Mouse (Mus musculus) heart, embryonic 13.5 days (tissue): ENCODE measurements around the gene Glipr2. TPM values are rescaled to one million over a fixed set of nuclear protein-coding genes. Genes with fewer than 3 reads are reported as not detected.
A peak's percentile ranks its signal among the peaks of the same experiment; 100 is the strongest.

Experiments
- ATAC-seq: fragments of 200-750 bp; cut with Nextera tagmentation; 2 replicates; pipeline ENCODE4 v1.8.0; 2017; ENCODE audit warnings: moderate TSS enrichment; ENCODE audit not compliant: insufficient number of reproducible peaks, low FRiP score, low TSS enrichment; ENCODE audit errors: extremely low read depth
- H3K27ac ChIP-seq: fragments of 300-500 bp; sonication (generic); replicated peaks from 2 replicates; pipeline ENCODE4 v1.5.1; 2015; ENCODE audit warnings: moderate library complexity, mild to moderate bottlenecking, inconsistent platforms
- H3K27me3 ChIP-seq: fragments of 300-500 bp; sonication (generic); replicated peaks from 2 replicates; pipeline ENCODE4 v1.6.1; 2015; ENCODE audit warnings: mild to moderate bottlenecking, inconsistent platforms
- H3K36me3 ChIP-seq: fragments of 300-500 bp; sonication (generic); 2 replicates; pipeline ENCODE4 v1.6.1; 2015; ENCODE audit warnings: mild to moderate bottlenecking, inconsistent platforms
- H3K4me1 ChIP-seq: fragments of 300-500 bp; sonication (generic); 2 replicates; pipeline ENCODE4 v1.6.1; 2015; ENCODE audit warnings: inconsistent platforms
- H3K4me2 ChIP-seq: fragments of 300-500 bp; sonication (generic); 2 replicates; pipeline ENCODE4 v1.6.1; 2015; ENCODE audit warnings: inconsistent platforms, mild to moderate bottlenecking, moderate library complexity
- H3K4me3 ChIP-seq: fragments of 300-500 bp; sonication (generic); 2 replicates; pipeline ENCODE4 v1.5.1; 2015; ENCODE audit warnings: moderate library complexity, mild to moderate bottlenecking, inconsistent platforms
- H3K9ac ChIP-seq: fragments of 300-500 bp; sonication (generic); 2 replicates; pipeline ENCODE4 v1.6.1; 2015; ENCODE audit warnings: inconsistent platforms, mild to moderate bottlenecking, moderate library complexity
- H3K9me3 ChIP-seq: fragments of 300-500 bp; sonication (generic); 2 replicates; pipeline ENCODE4 v1.6.1; 2016; ENCODE audit warnings: inconsistent platforms
- WGBS: fragments of 180-500 bp; shearing (Covaris S2); methylation state at CpG from one replicate; pipeline ENCODE4 v1.1.7; 2015; ENCODE audit warnings: mixed read lengths; 5-methylcytosine and 5-hydroxymethylcytosine counted together
- polyA plus RNA-seq: library from polyadenylated mRNA; unstranded; fragments of >200 nt; fragmentation: Nextera tagmentation; extraction: Ambion mirVana; gene quantifications from 2 replicates; pipeline ENCODE4 v1.2.1, GENCODE M21; 2015

Glipr2 gene
- polyA plus RNA-seq, 1 experiment from 2014 or later = 63.2 TPM

DNA sequence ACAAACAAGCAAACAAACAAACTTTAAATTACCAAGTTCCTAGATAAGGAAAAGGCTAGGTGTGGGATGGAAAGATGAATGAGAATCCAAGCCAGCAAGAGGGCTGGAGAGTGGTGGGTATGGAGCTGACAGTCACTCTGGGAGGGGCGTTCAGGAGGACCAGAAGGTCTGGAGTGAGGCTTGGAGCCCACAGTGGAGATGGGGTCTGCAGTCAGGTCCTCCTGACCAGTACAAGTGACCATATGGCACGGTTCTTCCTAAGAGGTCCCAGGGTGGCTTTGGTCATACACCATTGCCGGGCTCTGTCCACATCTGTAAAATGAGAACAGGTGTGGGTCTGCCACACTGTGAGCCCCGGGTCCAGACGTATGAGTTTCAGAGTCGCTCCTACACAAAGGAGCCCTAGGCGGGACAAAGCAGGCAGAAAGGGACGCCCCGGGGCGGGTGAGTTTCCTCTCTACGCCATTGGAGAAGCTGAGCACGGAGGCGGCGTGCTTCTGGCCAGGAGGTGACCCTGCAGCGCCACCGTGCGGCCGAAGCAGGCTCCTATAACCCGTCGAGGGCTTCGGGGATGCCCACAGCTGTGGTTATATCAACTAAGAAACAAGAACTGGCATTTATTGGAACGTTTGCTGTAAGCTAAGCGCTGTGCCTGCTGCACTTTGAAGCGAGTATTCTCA is 25.0 kb downstream of the Glipr2 start:
- Histone ChIP-seq H3K4me1 (peaks cover 25% of the 10 kb centered on the region), H3K4me2 (peak overlapping the region; percentile 69), H3K27ac (peak overlapping the region; percentile 34), H3K9me3 (no peaks in the 10 kb centered on the region), H3K36me3 (peaks cover 4% of the 10 kb centered on the region), H3K27me3 (peaks cover 7% of the 10 kb centered on the region; the same call in 1 of the 2 replicates), H3K9ac (peak overlapping the region; percentile 77), H3K4me3 (peak overlapping the region; percentile 45)
- 1% methylated on average over 24 of the region's 24 CpGs for WGBS
- ATAC-seq = peak; percentile 69

DNA sequence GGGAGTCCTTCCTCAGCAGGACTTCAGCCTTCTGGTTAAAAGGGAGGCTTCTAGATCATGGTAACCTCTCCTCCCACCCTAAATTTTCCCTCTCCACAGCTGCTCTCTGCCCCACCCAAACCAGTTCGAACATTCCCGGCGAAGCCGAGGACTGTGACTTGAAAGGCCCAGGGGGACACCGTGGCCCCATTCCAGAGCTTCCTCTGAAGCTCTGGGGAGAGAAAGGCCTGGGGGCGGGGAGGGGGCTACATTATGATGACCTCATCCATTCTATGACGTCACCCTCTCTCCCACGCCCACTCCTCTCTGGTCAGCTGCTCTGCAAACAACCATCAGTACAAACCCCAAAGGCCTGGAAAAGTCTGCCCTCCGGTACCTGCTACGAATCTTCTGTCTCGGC is 26.0 kb downstream of the Glipr2 start, which contains the start of gene Ccin:
Gene Ccin (plus strand): TSS at position 303 of the 400 bp plus-strand sequence.
- H3K4me3 ChIP-seq = peak within 1 kb of the TSS; percentile 45
- H3K9me3 ChIP-seq = no peaks in the 10 kb centered on the region
- peak within 1 kb of the TSS; percentile 69 for H3K4me2 ChIP-seq
- H3K9ac ChIP-seq = peak within 1 kb of the TSS; percentile 77
- H3K27ac ChIP-seq = peak within 1 kb of the TSS; percentile 34
- WGBS = 69% methylated on average over 11 of the region's 11 CpGs
- H3K27me3 ChIP-seq = peaks cover 7% of the 10 kb centered on the region; the same call in 1 of the 2 replicates
- ATAC-seq = no peak
- no peaks in the 10 kb centered on the region for H3K36me3 ChIP-seq
- H3K4me1 ChIP-seq = peaks cover 20% of the 10 kb centered on the region

DNA sequence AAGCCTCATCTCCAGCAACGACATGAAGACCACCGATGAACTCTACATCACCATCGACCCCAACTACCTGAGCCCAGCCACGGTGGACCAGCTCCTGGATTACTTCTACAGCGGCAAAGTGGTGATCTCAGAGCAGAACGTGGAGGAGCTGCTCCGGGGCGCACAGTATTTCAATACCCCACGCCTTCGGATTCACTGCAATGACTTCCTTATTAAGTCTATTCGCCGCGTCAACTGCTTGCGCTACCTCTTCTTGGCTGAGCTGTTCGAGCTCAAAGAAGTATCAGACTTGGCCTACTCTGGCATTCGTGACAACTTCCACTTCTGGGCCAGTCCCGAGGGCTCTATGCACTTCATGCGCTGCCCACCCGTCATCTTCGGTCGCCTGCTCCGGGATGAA is 26.6 kb downstream of the Glipr2 start:
- no peaks in the 10 kb centered on the region for H3K36me3 ChIP-seq
- no peak overlapping the region for H3K27ac ChIP-seq
- peaks cover 7% of the 10 kb centered on the region; the same call in 1 of the 2 replicates for H3K27me3 ChIP-seq
- H3K4me3 ChIP-seq = no peak overlapping the region
- H3K9ac ChIP-seq = no peak overlapping the region
- no peak for ATAC-seq
- H3K4me1 ChIP-seq = peaks cover 14% of the 10 kb centered on the region
- no peaks in the 10 kb centered on the region for H3K9me3 ChIP-seq
- WGBS = 83% methylated on average over 22 of the region's 22 CpGs
- no peak overlapping the region for H3K4me2 ChIP-seq

DNA sequence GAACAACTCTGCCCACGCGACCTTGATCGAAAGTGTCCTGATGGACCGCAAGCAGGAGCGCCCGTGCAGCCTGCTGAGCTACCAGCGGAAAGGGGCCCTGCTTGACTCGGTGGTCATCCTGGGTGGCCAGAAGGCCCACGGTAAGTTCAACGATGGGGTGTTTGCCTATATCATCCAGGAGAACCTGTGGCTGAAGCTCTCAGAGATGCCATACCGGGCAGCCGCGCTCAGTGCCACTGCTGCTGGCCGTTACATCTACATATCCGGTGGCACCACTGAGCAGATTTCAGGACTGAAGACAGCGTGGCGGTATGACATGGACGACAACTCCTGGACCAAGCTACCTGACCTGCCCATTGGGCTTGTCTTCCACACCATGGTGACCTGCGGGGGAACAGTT is 27.1 kb downstream of the Glipr2 start:
- H3K4me2 ChIP-seq = no peak overlapping the region
- no peak overlapping the region for H3K27ac ChIP-seq
- H3K27me3 ChIP-seq = peaks cover 7% of the 10 kb centered on the region; the same call in 1 of the 2 replicates
- H3K36me3 ChIP-seq = no peaks in the 10 kb centered on the region
- ATAC-seq = no peak
- 85% methylated on average over 19 of the region's 19 CpGs for WGBS
- H3K9ac ChIP-seq = no peak overlapping the region
- H3K4me3 ChIP-seq = no peak overlapping the region
- H3K9me3 ChIP-seq = no peaks in the 10 kb centered on the region
- peaks cover 9% of the 10 kb centered on the region for H3K4me1 ChIP-seq

DNA sequence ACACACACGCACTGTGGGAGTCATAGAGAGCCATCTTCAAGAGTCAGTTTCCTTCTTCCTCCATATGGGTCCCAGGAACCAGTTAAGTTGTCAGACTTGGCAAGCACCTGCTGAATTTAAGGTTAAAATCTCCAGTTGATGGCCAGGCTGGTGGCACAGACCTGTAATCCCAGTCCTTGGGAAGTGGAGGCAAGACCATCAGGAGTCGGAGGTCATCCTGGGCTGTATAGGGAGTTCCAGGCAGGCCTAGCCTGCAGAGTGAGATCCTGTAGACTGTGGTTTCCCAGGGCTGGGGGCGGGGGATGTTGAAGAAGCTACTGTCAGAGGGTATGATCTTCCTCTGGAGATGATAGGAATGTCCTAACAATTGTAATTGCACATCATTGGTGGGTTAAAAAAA is 31.8 kb downstream of the Glipr2 start:
- no peaks in the 10 kb centered on the region for H3K4me1 ChIP-seq
- no peak overlapping the region for H3K27ac ChIP-seq
- H3K4me2 ChIP-seq = no peak overlapping the region
- no peak overlapping the region for H3K4me3 ChIP-seq
- no peak for ATAC-seq
- no peaks in the 10 kb centered on the region for H3K27me3 ChIP-seq
- H3K9ac ChIP-seq = no peak overlapping the region
- H3K9me3 ChIP-seq = no peaks in the 10 kb centered on the region
- H3K36me3 ChIP-seq = no peaks in the 10 kb centered on the region
- 79% methylated on average over 3 of the region's 3 CpGs for WGBS

DNA sequence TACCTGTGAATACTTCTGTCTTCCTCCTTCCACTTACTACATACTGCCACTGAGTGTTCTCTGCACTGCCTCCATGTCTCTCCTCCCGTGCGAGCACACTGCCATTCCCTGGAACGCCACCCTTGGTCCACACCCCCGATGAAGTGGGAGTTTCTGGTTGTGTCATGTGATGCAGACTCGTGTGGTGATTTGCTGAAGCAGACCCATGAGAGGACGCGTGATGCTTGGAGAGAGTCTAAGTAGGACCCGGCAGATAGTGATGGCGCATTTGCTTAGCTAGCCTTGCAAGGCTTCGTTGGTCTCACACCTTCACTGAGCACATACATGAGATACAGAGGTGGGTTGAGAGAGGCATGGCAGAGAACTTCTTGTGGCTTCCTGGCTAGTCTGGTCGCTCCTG is 35.9 kb downstream of the Glipr2 start:
- Histone ChIP-seq H3K36me3 (no peaks in the 10 kb centered on the region), H3K27ac (no peak overlapping the region), H3K9me3 (no peaks in the 10 kb centered on the region), H3K9ac (no peak overlapping the region), H3K4me1 (no peaks in the 10 kb centered on the region), H3K27me3 (no peaks in the 10 kb centered on the region), H3K4me3 (no peak overlapping the region), H3K4me2 (no peak overlapping the region)
- no peak for ATAC-seq
- 86% methylated on average over 11 of the region's 11 CpGs for WGBS

DNA sequence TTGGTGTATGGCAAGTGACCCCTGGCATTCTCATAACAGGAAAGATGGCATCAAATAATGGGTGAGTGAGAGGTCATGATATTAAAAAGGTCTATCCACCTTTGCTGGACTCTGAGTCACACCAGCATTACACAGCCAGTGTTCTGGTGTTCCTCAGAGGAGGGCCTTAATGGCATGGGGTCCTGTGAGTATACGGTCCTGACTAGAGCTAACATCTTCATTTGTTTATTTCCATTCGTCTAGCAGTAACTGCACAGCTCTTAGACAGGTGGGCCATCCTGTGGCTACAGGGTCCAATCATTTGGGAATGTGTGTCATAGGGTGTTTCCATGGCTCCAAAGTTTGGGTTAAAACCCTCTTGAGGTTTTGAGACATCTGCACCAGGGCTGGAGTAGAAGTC is 37.1 kb downstream of the Glipr2 start:
- no peak overlapping the region for H3K4me3 ChIP-seq
- 71% methylated on average over 2 of the region's 2 CpGs for WGBS
- no peak overlapping the region for H3K9ac ChIP-seq
- H3K36me3 ChIP-seq = no peaks in the 10 kb centered on the region
- 0 out of 2 replicates have a peak, but pooled peaks cover 5% of the 10 kb centered on the region for H3K9me3 ChIP-seq
- no peak overlapping the region for H3K27ac ChIP-seq
- no peak overlapping the region for H3K4me2 ChIP-seq
- H3K27me3 ChIP-seq = no peaks in the 10 kb centered on the region
- H3K4me1 ChIP-seq = no peaks in the 10 kb centered on the region
- no peak for ATAC-seq

DNA sequence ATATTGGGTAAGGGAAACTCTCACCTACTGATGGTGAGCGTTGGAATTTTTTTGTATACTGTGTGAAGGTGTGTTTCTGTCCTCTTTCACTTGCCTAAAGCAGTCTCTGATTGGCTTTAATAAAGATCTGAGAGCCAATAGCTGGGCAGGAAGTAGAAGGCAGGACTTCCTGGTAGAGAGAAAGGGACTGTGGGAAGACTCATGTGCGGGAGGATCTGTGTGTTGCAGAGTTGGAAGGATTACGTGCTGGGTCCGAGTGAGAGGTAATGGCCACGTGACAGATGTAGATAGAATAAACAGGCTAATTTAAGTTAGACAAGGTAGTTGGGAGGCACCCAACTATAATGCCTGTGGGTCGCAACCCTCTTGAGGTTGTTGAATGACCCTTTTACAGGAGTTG is 46.4 kb downstream of the Glipr2 start:
- Histone ChIP-seq H3K9me3 (0 out of 2 replicates have a peak, but pooled peaks cover 5% of the 10 kb centered on the region), H3K4me1 (no peaks in the 10 kb centered on the region), H3K9ac (no peak overlapping the region), H3K4me3 (no peak overlapping the region), H3K4me2 (0 out of 2 replicates have a peak overlapping the region, but pooled peaks have one; percentile 28), H3K27me3 (no peaks in the 10 kb centered on the region), H3K27ac (no peak overlapping the region), H3K36me3 (no peaks in the 10 kb centered on the region)
- WGBS = 74% methylated on average over 6 of the region's 6 CpGs
- ATAC-seq = no peak

DNA sequence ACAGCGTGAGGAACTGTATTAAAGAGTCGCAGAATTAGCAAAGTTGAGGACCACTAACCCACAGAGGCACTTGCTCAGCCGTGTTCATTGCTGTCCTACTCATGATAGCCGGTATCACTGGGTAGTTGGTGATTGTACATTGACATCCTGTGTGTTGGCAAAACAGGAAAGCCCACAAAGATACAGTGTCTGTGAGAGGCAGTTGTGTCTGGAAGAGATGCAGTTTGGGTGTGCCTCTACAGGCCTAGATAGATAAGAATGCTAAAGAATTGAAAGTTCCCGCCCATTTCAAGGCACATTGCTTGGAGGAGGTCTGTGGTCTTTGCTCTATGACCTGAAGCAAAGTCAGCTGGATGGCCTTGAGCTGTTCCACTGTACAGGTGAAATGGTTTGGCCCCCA is 46.9 kb downstream of the Glipr2 start, which contains the start of gene Clta:
Gene Clta (plus strand): TSS at position 327 of the 400 bp plus-strand sequence.
- ATAC-seq = no peak
- Histone ChIP-seq H3K4me1 (no peaks in the 10 kb centered on the region), H3K27ac (no peak within 1 kb of the TSS), H3K9me3 (no peaks in the 10 kb centered on the region), H3K4me2 (peak within 1 kb of the TSS; percentile 28; the same call in 1 of the 2 replicates), H3K9ac (no peak within 1 kb of the TSS), H3K27me3 (no peaks in the 10 kb centered on the region), H3K36me3 (no peaks in the 10 kb centered on the region), H3K4me3 (no peak within 1 kb of the TSS)
- WGBS = 77% methylated on average over 5 of the region's 5 CpGs

DNA sequence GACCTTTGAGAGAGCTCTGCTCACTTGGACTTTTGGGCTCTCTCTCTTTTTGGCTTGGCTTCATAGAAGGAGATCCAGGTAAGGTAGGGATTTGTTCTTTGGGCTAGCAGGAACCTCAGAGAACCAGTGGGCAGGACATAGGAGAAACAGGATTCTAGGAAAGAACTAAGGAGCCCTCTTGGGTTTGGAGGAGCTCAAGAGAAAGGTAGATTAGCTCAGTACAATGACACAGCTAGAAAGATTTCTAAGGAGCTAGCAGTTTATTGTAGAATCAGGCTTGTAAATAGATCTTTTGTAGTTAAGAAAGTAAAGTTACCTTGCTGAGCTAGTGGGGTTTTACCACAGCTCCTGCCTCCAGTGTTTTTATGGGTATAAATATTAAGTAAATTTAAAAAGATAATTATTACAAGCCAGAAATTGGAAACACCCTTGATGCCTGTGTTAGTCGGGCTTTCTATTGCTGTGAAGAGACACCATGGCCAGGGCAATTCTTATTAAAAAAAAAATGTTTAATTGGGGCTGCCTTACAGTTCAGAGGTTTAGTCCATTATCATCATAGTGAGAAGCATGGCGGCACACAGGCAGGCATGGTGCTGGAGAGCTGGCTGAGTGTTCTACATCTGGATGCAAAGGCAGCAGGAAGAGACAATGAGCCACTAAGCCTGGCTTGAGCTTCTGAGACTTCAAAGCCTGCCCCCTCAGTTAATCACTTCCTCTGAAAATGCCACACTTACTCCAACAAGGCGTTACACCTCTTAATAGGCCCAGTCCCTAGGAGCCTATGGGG is 47.6 kb downstream of the Glipr2 start:
- 68% methylated on average over 3 of the region's 3 CpGs for WGBS
- Histone ChIP-seq H3K9ac (no peak overlapping the region), H3K27ac (no peak overlapping the region), H3K4me1 (no peaks in the 10 kb centered on the region), H3K9me3 (no peaks in the 10 kb centered on the region), H3K36me3 (no peaks in the 10 kb centered on the region), H3K27me3 (no peaks in the 10 kb centered on the region), H3K4me3 (no peak overlapping the region), H3K4me2 (peak overlapping the region; percentile 28; the same call in 1 of the 2 replicates)
- ATAC-seq = no peak

DNA sequence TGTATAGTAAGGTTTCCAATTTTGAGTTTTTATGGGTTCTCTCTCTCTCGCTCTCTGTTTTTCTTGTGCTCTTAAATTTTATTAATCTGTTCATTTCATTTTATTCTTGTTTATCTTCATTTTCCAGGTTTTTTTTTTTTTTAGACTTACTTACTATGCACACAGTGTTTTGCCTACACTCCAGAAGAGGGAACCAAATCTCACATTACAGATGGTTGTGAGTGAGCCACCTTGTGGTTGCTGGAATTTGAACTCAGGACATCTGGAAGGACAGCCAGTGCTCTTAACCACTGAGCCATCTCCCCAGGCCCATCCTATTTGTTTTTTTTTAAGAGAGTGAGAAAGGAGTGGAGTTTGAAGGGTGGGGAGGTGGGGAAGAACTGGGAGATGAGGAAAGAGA is 53.0 kb downstream of the Glipr2 start:
- H3K27ac ChIP-seq = no peak overlapping the region
- peaks cover 24% of the 10 kb centered on the region for H3K4me1 ChIP-seq
- no peak overlapping the region for H3K9ac ChIP-seq
- ATAC-seq = no peak
- no peak overlapping the region for H3K4me3 ChIP-seq
- H3K9me3 ChIP-seq = no peaks in the 10 kb centered on the region
- WGBS = 92% methylated on average over 1 of the region's 1 CpGs
- H3K27me3 ChIP-seq = no peaks in the 10 kb centered on the region
- peaks cover 5% of the 10 kb centered on the region for H3K36me3 ChIP-seq
- no peak overlapping the region for H3K4me2 ChIP-seq
